Mouse (Mus musculus): ENCODE results near the gene Ptpn6. TPM values are rescaled to one million over a fixed set of nuclear protein-coding genes. Genes with fewer than 3 reads are reported as not detected.

Gene Ptpn6
- polyA plus RNA-seq, 1 experiment from 2014 or later = 12.6 TPM

GRCm38 (mm10) chr6:124699962-124700610, 38.4 kb downstream of the Ptpn6 start:
- H3K9me3 ChIP-seq (ENCODE audit: low read depth, low read length) = no peaks in the 10 kb centered on the region
- H3K9ac ChIP-seq = no peak overlapping the region
- peaks cover 54% of the 10 kb centered on the region for H3K36me3 ChIP-seq (ENCODE audit: insufficient read depth)
- 79% methylated on average over 11 of the region's 11 CpGs for WGBS
- no peak for TF ChIP-seq CTCF (IDR thresholded peaks at IDR 0.05; ENCODE audit: low read depth)
- H3K27ac ChIP-seq (ENCODE audit: low read depth) = no peak overlapping the region; the same call in 1 of the 2 replicates
- ATAC-seq (ENCODE audit: insufficient read depth) (peak; percentile 50), DNase-seq (peak; percentile 51)
- no peak overlapping the region for H3K4me2 ChIP-seq
- H3K4me3 ChIP-seq (ENCODE audit: low read depth, low read length) = no peak overlapping the region
- H3K27me3 ChIP-seq (ENCODE audit: insufficient read depth, low read length) = no peaks in the 10 kb centered on the region
- H3K4me1 ChIP-seq (ENCODE audit: insufficient read depth) = no peaks in the 10 kb centered on the region

- Histone ChIP-seq H3K36me3 (ENCODE audit: insufficient read depth) (peaks cover 47% of the 10 kb centered on the region), H3K4me3 (ENCODE audit: low read depth, low read length) (no peak overlapping the region), H3K4me1 (ENCODE audit: insufficient read depth) (peaks cover 5% of the 10 kb centered on the region; the same call in 1 of the 2 replicates)
These were observed 39.1 kb downstream of the Ptpn6 start for GRCm38 (mm10) chr6:124699366-124699765.

GRCm38 (mm10) chr6:124698751-124699150, 39.8 kb downstream of the Ptpn6 start:
- no peak for ATAC-seq (ENCODE audit: insufficient read depth)
- H3K9me3 ChIP-seq (ENCODE audit: low read depth, low read length) = no peaks in the 10 kb centered on the region
- no peak overlapping the region for H3K27ac ChIP-seq (ENCODE audit: low read depth)
- TF ChIP-seq CTCF (IDR thresholded peaks at IDR 0.05; ENCODE audit: low read depth) = no peak
- no peak overlapping the region for H3K9ac ChIP-seq
- peaks cover 11% of the 10 kb centered on the region; the same call in 1 of the 2 replicates for H3K4me1 ChIP-seq (ENCODE audit: insufficient read depth)
- 63% methylated on average over 6 of the region's 6 CpGs for WGBS
- DNase-seq = no peak
- no peak overlapping the region for H3K4me2 ChIP-seq
- no peaks in the 10 kb centered on the region for H3K27me3 ChIP-seq (ENCODE audit: insufficient read depth, low read length)
- H3K36me3 ChIP-seq (ENCODE audit: insufficient read depth) = peaks cover 41% of the 10 kb centered on the region
- H3K4me3 ChIP-seq (ENCODE audit: low read depth, low read length) = no peak overlapping the region

More at GRCm38 (mm10) chr6:124699366-124699765, 39.1 kb downstream of the Ptpn6 start:
- ATAC-seq (ENCODE audit: insufficient read depth) (no peak), DNase-seq (no peak)
- H3K27ac ChIP-seq (ENCODE audit: low read depth) = no peak overlapping the region
- no peak overlapping the region for H3K4me2 ChIP-seq
- 84% methylated on average over 4 of the region's 4 CpGs for WGBS
- H3K27me3 ChIP-seq (ENCODE audit: insufficient read depth, low read length) = no peaks in the 10 kb centered on the region
- H3K9ac ChIP-seq = no peak overlapping the region
- no peak for TF ChIP-seq CTCF (IDR thresholded peaks at IDR 0.05; ENCODE audit: low read depth)
- H3K9me3 ChIP-seq (ENCODE audit: low read depth, low read length) = no peaks in the 10 kb centered on the region

- DNase-seq (no peak), ATAC-seq (ENCODE audit: insufficient read depth) (no peak)
- H3K4me1 ChIP-seq (ENCODE audit: insufficient read depth) = peaks cover 15% of the 10 kb centered on the region
- peaks cover 20% of the 10 kb centered on the region for H3K36me3 ChIP-seq (ENCODE audit: insufficient read depth)
- H3K27ac ChIP-seq (ENCODE audit: low read depth) = no peak overlapping the region
- H3K27me3 ChIP-seq (ENCODE audit: insufficient read depth, low read length) = no peaks in the 10 kb centered on the region
- no peak for TF ChIP-seq CTCF (IDR thresholded peaks at IDR 0.05; ENCODE audit: low read depth)
- no peaks in the 10 kb centered on the region for H3K9me3 ChIP-seq (ENCODE audit: low read depth, low read length)
- WGBS = 85% methylated on average over 7 of the region's 7 CpGs
- no peak overlapping the region for H3K4me2 ChIP-seq
- no peak overlapping the region for H3K4me3 ChIP-seq (ENCODE audit: low read depth, low read length)
- no peak overlapping the region for H3K9ac ChIP-seq
These were observed 41.9 kb downstream of the Ptpn6 start for GRCm38 (mm10) chr6:124696441-124697150.

- no peak overlapping the region for H3K4me3 ChIP-seq (ENCODE audit: low read depth, low read length)
- peak overlapping the region; percentile 78 for H3K27ac ChIP-seq (ENCODE audit: low read depth)
- no peaks in the 10 kb centered on the region for H3K9me3 ChIP-seq (ENCODE audit: low read depth, low read length)
- H3K4me2 ChIP-seq = 0 out of 2 replicates have a peak overlapping the region, but pooled peaks have one; percentile 15
- DNase-seq (peak; percentile 66), ATAC-seq (ENCODE audit: insufficient read depth) (peak; percentile 81)
- TF ChIP-seq CTCF (IDR thresholded peaks at IDR 0.05; ENCODE audit: low read depth) = no peak
- peaks cover 15% of the 10 kb centered on the region for H3K4me1 ChIP-seq (ENCODE audit: insufficient read depth)
- no peaks in the 10 kb centered on the region; the same call in 1 of the 2 replicates for H3K36me3 ChIP-seq (ENCODE audit: insufficient read depth)
- WGBS = 67% methylated on average over 15 of the region's 15 CpGs
- H3K9ac ChIP-seq = 0 out of 2 replicates have a peak overlapping the region, but pooled peaks have one; percentile 29
- no peaks in the 10 kb centered on the region for H3K27me3 ChIP-seq (ENCODE audit: insufficient read depth, low read length)
These were observed 44.2 kb downstream of the Ptpn6 start for GRCm38 (mm10) chr6:124694166-124694955.

- TF ChIP-seq CTCF (IDR thresholded peaks at IDR 0.05; ENCODE audit: low read depth) = no peak
- 55% methylated on average over 15 of the region's 15 CpGs for WGBS
- ATAC-seq (ENCODE audit: insufficient read depth) (no peak), DNase-seq (no peak)
- no peaks in the 10 kb centered on the region; the same call in 1 of the 2 replicates for H3K36me3 ChIP-seq (ENCODE audit: insufficient read depth)
- H3K4me2 ChIP-seq = no peak overlapping the region
- peaks cover 15% of the 10 kb centered on the region for H3K4me1 ChIP-seq (ENCODE audit: insufficient read depth)
- no peak overlapping the region for H3K4me3 ChIP-seq (ENCODE audit: low read depth, low read length)
- no peaks in the 10 kb centered on the region for H3K9me3 ChIP-seq (ENCODE audit: low read depth, low read length)
- peak overlapping the region; percentile 78 for H3K27ac ChIP-seq (ENCODE audit: low read depth)
- H3K9ac ChIP-seq = no peak overlapping the region
- H3K27me3 ChIP-seq (ENCODE audit: insufficient read depth, low read length) = no peaks in the 10 kb centered on the region
These were observed 45.1 kb downstream of the Ptpn6 start for GRCm38 (mm10) chr6:124693243-124693981.

Measured in lung, embryonic 14.5 days (tissue).